In genomic region chr2:173263636-173264330, GRCm38 (mm10) we compare ENCODE assay signal across 9 mouse cellular contexts. TPM values are rescaled to one million over a fixed set of nuclear protein-coding genes. Genes with fewer than 3 reads are reported as not detected.
A peak's percentile ranks its signal among the peaks of the same experiment; 100 is the strongest.
DNase-seq lines count a peak whose midpoint lies in the region; ATAC-seq and TF ChIP-seq lines count a peak whose summit lies in the region.
"Had no signal": no experiment of that assay in that cellular context is flagged by ENCODE, and none has a peak within 500 bp of the region (broad histone marks: within the 10 kb centered on the region; RNA-seq: fewer than 3 reads in every experiment).

No protein-coding gene starts in this region.

- no peaks in the 10 kb centered on the region for H3K9me3 ChIP-seq in E14TG2a.4 (ENCODE audit: low read length)
- no peaks in the 10 kb centered on the region for H3K9me3 ChIP-seq in stomach, embryonic 14.5 days (ENCODE audit: control insufficient read depth, low read depth, low read length)

- WGBS in kidney, adult 2 months: 40% methylated on average over 11 of the region's 11 CpGs
- WGBS in stomach, embryonic 14.5 days: 53% methylated on average over 11 of the region's 11 CpGs

- H3K9ac ChIP-seq in stomach, embryonic 14.5 days (replicated peaks; ENCODE audit: low read depth, low read length): no peak overlapping the region
- H3K9ac ChIP-seq: liver, postnatal 0 days had no signal

- H3K36me3 ChIP-seq in E14TG2a.4 (ENCODE audit: insufficient read depth, low read length): peaks cover 19% of the 10 kb centered on the region
- no peaks in the 10 kb centered on the region for H3K36me3 ChIP-seq in kidney, adult 2 months (ENCODE audit: control insufficient read depth, insufficient read depth, low read length)
- H3K36me3 ChIP-seq in stomach, embryonic 14.5 days (ENCODE audit: control insufficient read depth, insufficient read depth, low read length): no peaks in the 10 kb centered on the region

- TF ChIP-seq CTCF in E14TG2a.4 (conservative IDR thresholded peaks at IDR 0.05; ENCODE audit: low read length): no peak
- no peak for TF ChIP-seq CTCF in kidney, adult 2 months (conservative IDR thresholded peaks at IDR 0.05; ENCODE audit: insufficient read depth, insufficient read length, low read depth, low read length)

- H3K27me3 ChIP-seq in E14TG2a.4 (ENCODE audit: insufficient read depth, low read length): no peaks in the 10 kb centered on the region
- no peaks in the 10 kb centered on the region for H3K27me3 ChIP-seq in kidney, adult 2 months (replicated peaks; ENCODE audit: control insufficient read depth, insufficient read depth, low read length)
- H3K27me3 ChIP-seq in stomach, embryonic 14.5 days (ENCODE audit: control insufficient read depth, insufficient read depth, low read length): no peaks in the 10 kb centered on the region

- ATAC-seq in stomach, embryonic 14.5 days (ENCODE audit: insufficient number of reproducible peaks, insufficient read depth, low FRiP score, low read depth): no peak
- ATAC-seq: liver, postnatal 0 days had no signal

- TF ChIP-seq POLR2A in kidney, adult 2 months (IDR thresholded peaks at IDR 0.05; ENCODE audit: low read depth, low read length): no peak

- peak overlapping the region; percentile 49 for H3K27ac ChIP-seq in kidney, adult 2 months (ENCODE audit: insufficient read depth, low read depth, low read length)
- H3K27ac ChIP-seq in stomach, embryonic 14.5 days (ENCODE audit: low read length): peak overlapping the region; percentile 33; the same call in 1 of the 2 replicates

- no peak overlapping the region for H3K4me2 ChIP-seq in stomach, embryonic 14.5 days (replicated peaks; ENCODE audit: low read depth, low read length)

- peak; percentile 36 for DNase-seq in heart, postnatal 25 days (ENCODE audit: low spot score)
- no peak for DNase-seq in heart, postnatal 14 days
- peak; percentile 85 for DNase-seq in kidney, adult 2 months
- DNase-seq in cerebellum, adult 11 months: no peak
- no peak for DNase-seq in ovary, postnatal 10 days (ENCODE audit: low spot score)
- DNase-seq in adrenal gland, postnatal 4 days (ENCODE audit: low spot score in 2 of 2): no peak
- DNase-seq: liver, postnatal 0 days had no signal

- intact Hi-C loops in heart, postnatal 25 days (cut with DNase I): no loop called here
- intact Hi-C loops in heart, postnatal 14 days (cut with DNase I): no loop called here

- peaks cover 100% of the 10 kb centered on the region for H3K4me1 ChIP-seq in E14TG2a.4 (replicated peaks; ENCODE audit: low read depth, low read length)
- H3K4me1 ChIP-seq in kidney, adult 2 months (ENCODE audit: control insufficient read depth, insufficient read depth, low read length): peaks cover 55% of the 10 kb centered on the region
- peaks cover 72% of the 10 kb centered on the region for H3K4me1 ChIP-seq in stomach, embryonic 14.5 days (ENCODE audit: control insufficient read depth, insufficient read depth, low read length)

- peak overlapping the region; percentile 50 for H3K4me3 ChIP-seq in E14TG2a.4 (replicated peaks; ENCODE audit: low read length)
- no peak overlapping the region for H3K4me3 ChIP-seq in kidney, adult 2 months (ENCODE audit: insufficient read depth, low read depth, low read length)
- H3K4me3 ChIP-seq in stomach, embryonic 14.5 days (ENCODE audit: low read depth, low read length): no peak overlapping the region

RNA-seq across cellular contexts. Expression of gene Pmepa1, which starts 12.6 kb away (rescaled TPM):
- 10 to 100 TPM; 28.2 to 31.9 TPM for total RNA-seq in heart, postnatal 25 days (2021)
- 10 to 100 TPM; 32.4 to 32.5 TPM for total RNA-seq in heart, postnatal 14 days (2021)
- 35.6 and 44.7 TPM in 2 replicates for polyA plus RNA-seq in kidney, adult 2 months (2012; rRNA removed)
- polyA plus RNA-seq in stomach, embryonic 14.5 days (2014; fragmentation: Nextera tagmentation; extraction: Ambion mirVana): 13.3 and 14.8 TPM in 2 replicates
- 10 to 100 TPM; 61.8 to 63.4 TPM for total RNA-seq in adrenal gland, postnatal 4 days (2021)

RNA-seq across cellular contexts. Expression of gene Zbp1, which starts 45.1 kb away (rescaled TPM):
- total RNA-seq in heart, postnatal 25 days (2021): 1 to 10 TPM in 1 of 2 experiments, under 1 TPM in 1; 0.26 to 1.5 TPM
- total RNA-seq in heart, postnatal 14 days (2021): under 1 TPM; 0.31 to 0.44 TPM
- 3.3 and 7.8 TPM in 2 replicates for polyA plus RNA-seq in kidney, adult 2 months (2012; rRNA removed)
- 0.91 TPM in 1 of 2 replicates, not detected in the other for polyA plus RNA-seq in stomach, embryonic 14.5 days (2014; fragmentation: Nextera tagmentation; extraction: Ambion mirVana)
- total RNA-seq in adrenal gland, postnatal 4 days (2021): 1 to 10 TPM; 2.0 to 2.1 TPM

Comparison
In these comparisons a context has a peak if more than half of its experiments do, and no peak if none do; other contexts are left out.
1. DNase-seq: peak in heart, postnatal 25 days (single experiment) and kidney, adult 2 months (single experiment); none in heart, postnatal 14 days (0 of 2), cerebellum, adult 11 months (single experiment), ovary, postnatal 10 days (single experiment) and adrenal gland, postnatal 4 days (0 of 2).